Mouse (Mus musculus) embryonic fibroblast, embryonic 13.5 days (primary cell): ENCODE measurements around the gene Wdr70.

Source experiments
- CTCF ChIP-seq: IDR thresholded peaks from 2 replicates; pipeline ENCODE4 v1.5.1; 2011; ENCODE audit warnings: mild to moderate bottlenecking, control low read depth, low read length, moderate library complexity, borderline replicate concordance; ENCODE audit not compliant: insufficient read depth
- POLR2A ChIP-seq: IDR thresholded peaks from 2 replicates; pipeline ENCODE4 v1.6.1; 2011; ENCODE audit warnings: low read depth, mild to moderate bottlenecking, control low read depth, low read length, moderate library complexity

- TF ChIP-seq CTCF (no peak), POLR2A (no peak)
Measured at GRCm38 (mm10) chr15:8007413-8007812, 91.6 kb downstream of the Wdr70 start.
